Mouse (Mus musculus) ES-E14 (cell line): ENCODE measurements around the gene Notch1.

Experiments used
- HCFC1 ChIP-seq: IDR thresholded peaks from 2 replicates; pipeline ENCODE4 v1.6.1; 2012; ENCODE audit warnings: low read length, inconsistent platforms, borderline replicate concordance; ENCODE audit not compliant: insufficient read depth
- MAFK ChIP-seq: IDR thresholded peaks from 2 replicates; pipeline ENCODE4 v1.6.1; 2014; ENCODE audit warnings: mild to moderate bottlenecking, low read depth, low read length, inconsistent platforms; ENCODE audit not compliant: insufficient read depth
- ZNF384 ChIP-seq: IDR thresholded peaks from 2 replicates; pipeline ENCODE4 v1.6.1; 2012; ENCODE audit warnings: low read depth, low read length, inconsistent platforms

GRCm38 (mm10) chr2:26417066-26417465 lies 99.4 kb downstream of the Notch1 start:
- TF ChIP-seq ZNF384 = no peak
- TF ChIP-seq MAFK = no peak
- no peak for TF ChIP-seq HCFC1
